Mouse (Mus musculus): ENCODE results near the gene Immp1l. TPM values are rescaled to one million over a fixed set of nuclear protein-coding genes. Genes with fewer than 3 reads are reported as not detected.

Gene Immp1l
- total RNA-seq, 2 experiments from 2014 or later = 42.3 to 49.4 TPM

DNA sequence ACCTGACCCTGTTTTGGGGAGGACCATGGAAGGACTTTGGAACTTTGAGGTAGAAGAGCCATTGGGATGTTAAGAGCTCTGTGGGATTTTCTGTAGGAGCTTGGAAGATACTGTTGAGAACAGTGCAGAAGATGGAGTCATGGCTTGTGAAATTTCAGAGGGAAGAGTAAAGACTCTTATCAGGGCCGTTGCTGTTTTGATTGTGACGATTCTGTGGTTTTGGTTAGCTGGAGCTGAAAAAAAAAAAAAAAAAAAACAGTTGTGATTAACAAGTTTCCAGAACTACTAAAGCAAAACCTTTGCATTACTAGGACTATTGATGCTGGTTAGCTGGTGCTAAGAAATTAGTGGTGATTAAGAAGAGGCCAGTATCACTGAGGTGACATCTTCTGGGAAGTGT, 104.0 kb downstream of the Immp1l start:
- no peak for DNase-seq (ENCODE audit: low spot score in 2 of 2)

Small RNAs within 50 kb of the gene (microRNA-seq; reads per million reads assigned to microRNA genes)
- not detected for gene Gm22002

Other genes with a start within 250 kb of the Immp1l start
- not detected for gene Pax6, start 235.7 kb upstream of the Immp1l start, total RNA-seq (2021)
- gene Elp4, start 74 bp upstream of the Immp1l start, total RNA-seq (2021) = 10 to 100 TPM; 16.3 to 16.7 TPM
- 10 to 100 TPM; 15.7 to 18.7 TPM for gene Dnajc24, start 98.9 kb downstream of the Immp1l start, total RNA-seq (2021)

Data from gastrocnemius, postnatal 4 days (tissue).